Mouse (Mus musculus) heart, embryonic 14.5 days (tissue): ENCODE results near the gene Dlgap1. TPM values are rescaled to one million over a fixed set of nuclear protein-coding genes. Genes with fewer than 3 reads are reported as not detected.

Experiments
- ATAC-seq: fragments of 200-750 bp; cut with Nextera tagmentation; 2 replicates; pipeline ENCODE4 v1.8.0; 2017; ENCODE audit warnings: low read depth, moderate TSS enrichment; ENCODE audit not compliant: insufficient number of reproducible peaks, insufficient read depth, low FRiP score
- H3K27ac ChIP-seq, 2 experiments: fragments of 200-500 bp in 1 of 2; fragments of 300-500 bp in 1 of 2; sonication (generic) in 1 of 2; replicated peaks in 1 of 2; 2 replicates each; pipeline ENCODE4 v1.5.1; 2012 to 2014; ENCODE audit warnings: low read depth in 2 of 2, low read length in 2 of 2, control low read depth in 1 of 2, mild to moderate bottlenecking in 1 of 2, mixed read lengths in 1 of 2; ENCODE audit not compliant: control insufficient read depth in 1 of 2, insufficient read depth in 1 of 2
- H3K27me3 ChIP-seq: fragments of 300-500 bp; sonication (generic); 2 replicates; pipeline ENCODE4 v1.6.1; 2014; ENCODE audit warnings: mild to moderate bottlenecking, low read length, control low read depth; ENCODE audit not compliant: control insufficient read depth, insufficient read depth
- H3K36me3 ChIP-seq: fragments of 300-500 bp; sonication (generic); 2 replicates; pipeline ENCODE4 v1.6.1; 2014; ENCODE audit warnings: mild to moderate bottlenecking, control low read depth, low read length, mixed read lengths; ENCODE audit not compliant: control insufficient read depth, insufficient read depth
- H3K4me1 ChIP-seq, 2 experiments: fragments of 200-500 bp in 1 of 2; fragments of 300-500 bp in 1 of 2; sonication (generic) in 1 of 2; 2 replicates each; pipeline ENCODE4 v1.6.1; 2012 to 2014; ENCODE audit warnings: low read length in 2 of 2, control low read depth in 1 of 2, mixed read lengths in 1 of 2; ENCODE audit not compliant: control insufficient read depth in 2 of 2, insufficient read depth in 2 of 2
- H3K4me2 ChIP-seq: fragments of 300-500 bp; sonication (generic); 2 replicates; pipeline ENCODE4 v1.6.1; 2014; ENCODE audit warnings: mild to moderate bottlenecking, low read length
- H3K4me3 ChIP-seq, 2 experiments: fragments of 200-500 bp in 1 of 2; fragments of 300-500 bp in 1 of 2; sonication (generic) in 1 of 2; 2 replicates each; pipeline ENCODE4 v1.5.1; 2012 to 2014; ENCODE audit warnings: low read length in 2 of 2, mild to moderate bottlenecking in 2 of 2, control low read depth in 1 of 2, low read depth in 1 of 2, moderate library complexity in 1 of 2; ENCODE audit not compliant: control insufficient read depth in 1 of 2, insufficient read depth in 1 of 2
- H3K9ac ChIP-seq: fragments of 300-500 bp; sonication (generic); 2 replicates; pipeline ENCODE4 v1.6.1; 2014; ENCODE audit warnings: mild to moderate bottlenecking, low read length
- H3K9me3 ChIP-seq: fragments of 300-500 bp; sonication (generic); 2 replicates; pipeline ENCODE4 v1.6.1; 2016; ENCODE audit warnings: low read length, control low read depth; ENCODE audit not compliant: control insufficient read depth
- WGBS: fragments of 180-500 bp; shearing (Covaris S2); extraction: QIAGEN DNeasy Blood & Tissue Kit; methylation state at CpG from one replicate; pipeline ENCODE4 v1.1.7; 2014; 5-methylcytosine and 5-hydroxymethylcytosine counted together
- polyA plus RNA-seq: library from polyadenylated mRNA; unstranded; fragments of >200 nt; fragmentation: Nextera tagmentation; extraction: Ambion mirVana; gene quantifications from 2 replicates; pipeline ENCODE4 v1.2.1, GENCODE M21; 2014

Dlgap1 gene
- polyA plus RNA-seq, 1 experiment from 2014 or later = 1.1 TPM

DNA sequence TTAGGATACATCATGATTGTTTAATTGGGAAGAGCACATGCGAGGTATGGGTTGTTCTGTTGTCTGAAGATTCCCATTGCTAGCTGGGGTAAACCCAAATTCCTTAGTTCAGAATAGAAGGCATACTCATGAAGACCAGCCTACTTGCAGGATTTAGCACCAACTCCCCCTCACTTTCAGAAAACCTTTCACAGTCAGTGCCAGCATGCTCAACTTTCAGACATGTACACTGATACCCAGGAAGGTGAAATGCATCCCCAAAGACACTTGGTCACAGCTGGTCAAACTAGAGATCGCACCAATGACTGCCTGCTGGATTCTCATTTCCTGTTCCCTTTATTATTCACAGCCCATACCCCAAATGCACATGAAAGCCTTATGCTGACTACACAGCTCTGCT, 318.8 kb downstream of the Dlgap1 start:
- Histone ChIP-seq H3K4me1 (no peaks in the 10 kb centered on the region), H3K4me3 (no peak overlapping the region), H3K27ac (no peak overlapping the region), H3K36me3 (no peaks in the 10 kb centered on the region), H3K4me2 (no peak overlapping the region), H3K27me3 (no peaks in the 10 kb centered on the region), H3K9ac (no peak overlapping the region), H3K9me3 (no peaks in the 10 kb centered on the region)
- WGBS = 68% methylated on average over 2 of the region's 2 CpGs
- ATAC-seq = no peak

DNA sequence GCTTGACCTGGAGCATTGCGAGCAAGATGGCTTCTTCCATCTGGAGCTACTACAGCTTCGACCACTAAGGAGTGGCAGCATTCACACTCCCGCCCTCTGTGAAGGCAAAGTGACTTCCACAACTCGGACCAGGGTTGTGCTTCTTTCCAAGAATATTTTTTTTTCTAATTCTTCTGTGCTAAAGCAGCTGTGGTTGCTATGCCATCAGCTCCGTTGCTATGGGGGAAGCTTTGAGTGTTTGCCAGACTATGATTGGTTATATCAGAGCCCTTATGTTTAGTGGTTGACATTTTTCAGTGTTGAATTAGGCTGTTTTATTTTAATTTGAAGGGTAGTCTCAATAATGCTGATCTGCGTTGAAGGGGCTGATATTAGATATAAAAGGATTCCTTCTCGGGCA, 325.2 kb downstream of the Dlgap1 start:
- no peak for ATAC-seq
- Histone ChIP-seq H3K4me1 (no peaks in the 10 kb centered on the region), H3K27ac (no peak overlapping the region), H3K27me3 (no peaks in the 10 kb centered on the region), H3K36me3 (no peaks in the 10 kb centered on the region), H3K4me2 (no peak overlapping the region), H3K4me3 (no peak overlapping the region), H3K9me3 (no peaks in the 10 kb centered on the region), H3K9ac (no peak overlapping the region)
- 78% methylated on average over 7 of the region's 7 CpGs for WGBS

DNA sequence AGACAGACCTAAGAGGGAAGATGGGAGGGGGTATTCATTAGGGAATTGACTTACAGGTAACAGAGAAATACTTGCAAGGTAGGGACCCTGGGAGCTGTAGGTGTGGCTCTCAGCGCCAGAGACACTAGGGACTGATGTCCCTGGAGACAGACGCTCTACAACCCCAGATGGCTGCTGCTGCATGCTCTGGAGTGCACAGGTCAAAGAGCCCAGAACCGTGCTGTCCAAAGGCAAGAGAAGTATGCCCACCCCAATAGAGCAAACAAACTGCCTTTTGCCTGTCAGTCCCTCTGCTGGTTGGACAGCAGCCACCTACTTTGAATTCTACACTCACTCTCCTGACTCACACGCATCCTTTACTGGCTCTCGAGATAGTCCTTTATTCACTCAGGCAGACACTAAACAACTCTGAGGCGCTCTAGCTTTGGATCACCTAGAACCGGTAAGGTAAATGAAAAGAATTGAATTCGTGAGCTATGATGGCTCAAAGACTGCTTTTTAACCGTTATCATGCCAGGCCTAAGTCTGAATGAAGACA, 333.1 kb downstream of the Dlgap1 start:
- H3K4me3 ChIP-seq = no peak overlapping the region
- no peak for ATAC-seq
- no peaks in the 10 kb centered on the region for H3K27me3 ChIP-seq
- WGBS = 64% methylated on average over 9 of the region's 9 CpGs
- no peak overlapping the region for H3K4me2 ChIP-seq
- no peaks in the 10 kb centered on the region for H3K4me1 ChIP-seq
- no peaks in the 10 kb centered on the region for H3K36me3 ChIP-seq
- no peak overlapping the region for H3K27ac ChIP-seq
- no peak overlapping the region for H3K9ac ChIP-seq
- 0 out of 2 replicates have a peak, but pooled peaks cover 3% of the 10 kb centered on the region for H3K9me3 ChIP-seq

DNA sequence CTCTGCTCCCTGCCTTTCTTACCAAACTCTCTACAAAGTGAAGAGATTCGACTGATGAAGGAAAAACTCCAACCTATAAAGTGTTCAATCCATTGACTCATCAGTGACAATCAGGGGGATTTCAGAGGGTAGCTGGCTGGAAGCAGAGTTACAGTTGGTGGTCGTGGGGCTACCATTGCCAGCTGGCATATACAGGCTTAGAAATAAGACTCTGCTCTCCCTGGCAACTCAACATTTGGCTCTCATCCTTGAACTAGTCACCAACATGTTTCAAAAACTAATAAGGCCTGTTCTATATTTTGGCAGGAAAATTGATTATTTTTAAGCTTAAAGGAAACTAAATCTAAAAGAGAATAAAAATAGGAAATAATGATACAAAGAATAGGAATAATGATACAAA, 333.8 kb downstream of the Dlgap1 start:
- Histone ChIP-seq H3K4me3 (no peak overlapping the region), H3K9me3 (0 out of 2 replicates have a peak, but pooled peaks cover 3% of the 10 kb centered on the region), H3K27ac (no peak overlapping the region), H3K36me3 (no peaks in the 10 kb centered on the region), H3K4me1 (no peaks in the 10 kb centered on the region), H3K4me2 (no peak overlapping the region), H3K27me3 (no peaks in the 10 kb centered on the region), H3K9ac (no peak overlapping the region)
- WGBS = 65% methylated on average over 2 of the region's 2 CpGs
- no peak for ATAC-seq

DNA sequence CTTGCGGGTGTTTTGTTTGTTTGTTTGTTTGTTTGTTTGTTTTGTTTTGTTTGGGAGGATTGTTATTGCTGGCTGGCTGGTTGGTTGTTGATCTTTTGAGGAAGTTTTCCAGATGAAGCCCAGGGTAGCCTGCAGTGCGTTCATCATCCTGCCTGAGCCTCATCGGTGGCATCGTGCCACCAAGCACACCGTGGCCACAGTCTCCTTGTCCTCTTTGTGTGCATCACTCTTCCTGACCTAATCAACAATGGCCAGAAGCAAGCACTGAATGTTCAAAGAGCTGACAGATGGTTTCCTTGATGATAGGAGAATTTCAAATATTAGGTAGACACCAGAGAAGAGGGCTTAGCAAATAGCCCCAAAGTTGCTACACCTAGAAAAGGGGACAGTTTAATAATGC, 336.1 kb downstream of the Dlgap1 start:
- Histone ChIP-seq H3K4me3 (no peak overlapping the region), H3K4me2 (no peak overlapping the region), H3K9ac (no peak overlapping the region), H3K9me3 (no peaks in the 10 kb centered on the region), H3K4me1 (no peaks in the 10 kb centered on the region), H3K36me3 (no peaks in the 10 kb centered on the region), H3K27me3 (no peaks in the 10 kb centered on the region), H3K27ac (no peak overlapping the region)
- no peak for ATAC-seq
- 81% methylated on average over 5 of the region's 5 CpGs for WGBS

DNA sequence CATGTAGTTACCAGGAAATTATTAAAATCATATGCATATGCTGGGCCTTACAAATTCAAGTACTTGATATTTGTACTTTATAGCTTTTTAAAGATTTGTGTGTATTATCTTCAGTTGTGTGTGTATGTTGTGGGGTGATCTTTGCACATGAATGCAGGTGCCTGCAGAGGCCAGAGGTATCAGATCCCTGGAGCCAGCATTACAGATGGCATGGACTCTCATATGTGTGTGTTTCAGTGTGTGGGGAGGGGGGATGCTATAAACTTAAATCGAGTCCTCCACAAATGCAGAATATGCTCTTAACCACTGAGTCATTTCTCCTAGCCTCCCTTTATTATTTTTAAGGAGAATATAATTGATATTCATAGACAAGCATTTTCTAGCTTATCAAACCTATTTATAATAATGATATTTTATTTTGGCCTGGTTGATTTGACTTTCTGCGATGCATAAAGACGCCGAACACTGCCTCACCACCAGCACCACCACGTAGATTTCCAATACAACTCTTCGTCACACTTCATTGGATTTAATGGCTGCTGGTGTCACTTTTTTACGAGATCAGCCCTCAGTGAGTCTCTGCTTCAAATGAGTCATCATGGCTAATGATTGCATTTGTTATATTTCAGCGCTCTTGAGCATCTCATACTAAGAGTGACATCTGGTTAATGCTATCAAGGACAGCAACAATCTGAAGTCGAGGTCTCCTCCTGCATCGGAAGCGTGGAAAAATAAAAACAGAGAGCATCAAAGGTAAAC, 338.7 kb downstream of the Dlgap1 start:
- 81% methylated on average over 11 of the region's 11 CpGs for WGBS
- no peak overlapping the region for H3K27ac ChIP-seq
- no peaks in the 10 kb centered on the region for H3K36me3 ChIP-seq
- no peak for ATAC-seq
- no peaks in the 10 kb centered on the region for H3K27me3 ChIP-seq
- no peaks in the 10 kb centered on the region for H3K9me3 ChIP-seq
- no peaks in the 10 kb centered on the region for H3K4me1 ChIP-seq
- H3K4me3 ChIP-seq = no peak overlapping the region
- no peak overlapping the region for H3K4me2 ChIP-seq
- H3K9ac ChIP-seq = no peak overlapping the region

DNA sequence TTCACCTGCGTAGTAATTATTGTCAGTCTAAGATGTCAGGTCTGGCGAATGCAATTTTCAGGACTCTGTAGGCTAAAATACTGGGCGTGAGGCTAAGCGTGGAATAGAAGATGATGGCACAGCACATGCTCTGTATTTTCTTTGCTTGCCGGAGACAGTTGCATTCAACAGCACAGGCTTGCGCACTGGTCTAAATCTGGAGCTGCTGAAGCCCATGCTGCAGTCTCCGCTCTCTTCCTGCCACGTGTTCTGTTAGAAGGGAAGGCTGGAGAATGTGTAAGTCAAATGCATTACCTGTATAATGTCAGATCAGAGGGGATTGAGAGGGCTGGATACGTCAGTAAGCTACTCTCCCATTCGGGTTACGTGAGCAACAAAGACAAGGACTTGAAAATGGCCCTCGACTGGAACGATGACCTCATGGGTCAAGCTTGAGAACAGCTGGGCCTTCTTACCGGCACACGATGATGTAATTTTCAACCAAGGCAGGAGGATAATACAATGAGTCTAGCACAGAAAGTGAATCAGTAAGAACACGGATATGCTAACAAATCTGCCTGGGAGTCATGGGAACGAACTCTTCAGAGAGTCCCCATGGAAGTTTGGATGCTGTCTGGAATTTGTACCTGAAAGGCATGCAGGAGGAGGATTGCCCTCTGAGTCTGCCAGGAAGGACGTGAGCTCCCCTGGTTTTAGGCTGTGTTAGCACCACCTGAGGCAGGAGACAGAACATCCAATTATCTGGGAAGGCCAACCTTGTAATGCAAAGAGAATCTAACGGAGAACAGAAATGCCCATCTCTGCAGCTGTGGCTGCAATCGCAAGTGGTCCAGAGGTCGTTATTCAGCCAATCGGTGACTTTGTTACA, 339.7 kb downstream of the Dlgap1 start:
- Histone ChIP-seq H3K36me3 (no peaks in the 10 kb centered on the region), H3K9me3 (no peaks in the 10 kb centered on the region), H3K27me3 (no peaks in the 10 kb centered on the region), H3K9ac (no peak overlapping the region), H3K27ac (no peak overlapping the region), H3K4me2 (no peak overlapping the region), H3K4me1 (no peaks in the 10 kb centered on the region), H3K4me3 (no peak overlapping the region)
- WGBS = 69% methylated on average over 22 of the region's 22 CpGs
- ATAC-seq = no peak
